Mouse (Mus musculus) urinary bladder, postnatal 0 days (tissue): ENCODE data around the gene 5730409E04Rik. TPM values are rescaled to one million over a fixed set of nuclear protein-coding genes. Genes with fewer than 3 reads are reported as not detected.

Experiments used
- microRNA-seq: library from miRNA; unstranded; fragments of <30 nt; microRNA quantifications from one replicate; pipeline ENCODE4, GENCODE M21; 2016
- polyA plus RNA-seq: library from polyadenylated mRNA; unstranded; fragments of >200 nt; fragmentation: Nextera tagmentation; extraction: Ambion mirVana; gene quantifications from 2 replicates; pipeline ENCODE4 v1.2.1, GENCODE M21; 2015

5730409E04Rik gene
- polyA plus RNA-seq: 5.3 and 6.0 TPM in 2 replicates

GRCm38 (mm10) chr4:126609606-126610181, at the start of gene 5730409E04Rik:
5730409E04Rik (plus strand) TSS chr4:126609818.

Small RNA genes lying within 50 kb of the gene (microRNA-seq; reads per million reads assigned to microRNA genes)
- gene Mir7119: not detected

Other genes starting within 250 kb of the 5730409E04Rik start
- 10.2 and 12.0 TPM in 2 replicates for gene Ago3, start 180.3 kb upstream of the 5730409E04Rik start, polyA plus RNA-seq
- 1.8 and 2.5 TPM in 2 replicates for gene Ago1, start 141.2 kb upstream of the 5730409E04Rik start, polyA plus RNA-seq
- gene Ago4, start 76.3 kb upstream of the 5730409E04Rik start, polyA plus RNA-seq: 1.2 and 1.5 TPM in 2 replicates
- 7.8 and 9.5 TPM in 2 replicates for gene Clspn, start 52.9 kb upstream of the 5730409E04Rik start, polyA plus RNA-seq
- gene Psmb2, start 67.8 kb downstream of the 5730409E04Rik start, polyA plus RNA-seq: 358 and 378 TPM in 2 replicates
- not detected in 2 replicates for gene Tfap2e, start 126.4 kb downstream of the 5730409E04Rik start, polyA plus RNA-seq
- gene Ncdn, start 143.6 kb downstream of the 5730409E04Rik start, polyA plus RNA-seq: 16.7 TPM in 2 replicates
- gene AU040320, start 143.7 kb downstream of the 5730409E04Rik start, polyA plus RNA-seq: 12.0 and 12.7 TPM in 2 replicates